Mouse (Mus musculus) left cerebral cortex, postnatal 4 days (tissue): Measurements from ENCODE around the gene Borcs8. TPM values are rescaled to one million over a fixed set of nuclear protein-coding genes. Genes with fewer than 3 reads are reported as not detected.

Experiments
- DNase-seq: peaks from one replicate; pipeline ENCODE4 v3.0.0-alpha.2; 2022
- intact Hi-C: fragments of 180-260 bp; cut with DNase I; formaldehyde crosslinking; loops from one replicate; pipeline ENCODE4 v1.15.1; 2025
- microRNA-seq: library from miRNA; unstranded; fragments of <30 nt; microRNA quantifications from one replicate; pipeline ENCODE4 v1.2.0, GENCODE M21; 2022
- total RNA-seq, 2 experiments: library from RNA; stranded (reverse); gene quantifications; 2 replicates each; pipeline ENCODE4 v1.2.3; 2021

Borcs8 gene
- total RNA-seq, 2 experiments from 2014 or later: 42.2 to 44.7 TPM

DNA sequence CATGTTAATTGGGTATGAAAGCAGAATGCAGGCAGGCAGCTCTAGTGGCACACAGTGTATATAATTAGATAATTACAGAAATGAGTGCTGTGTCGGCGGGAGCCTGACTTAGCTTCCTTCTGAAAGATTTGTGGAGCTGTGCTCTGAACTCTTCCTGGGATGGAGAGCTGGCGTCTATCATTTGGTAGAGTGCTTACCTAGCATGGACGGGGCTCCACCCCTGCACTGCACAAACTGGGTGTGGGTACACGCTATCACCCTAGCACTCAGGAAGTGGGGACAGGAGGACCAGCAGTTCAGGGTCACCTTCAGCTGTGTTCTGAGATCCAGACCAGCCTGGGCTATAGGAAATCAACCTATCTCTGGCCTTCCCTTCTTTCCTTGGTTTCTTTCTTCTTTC is 34.0 kb downstream of the Borcs8 start:
- DNase-seq: no peak
- intact Hi-C loops: no loop called here

DNA sequence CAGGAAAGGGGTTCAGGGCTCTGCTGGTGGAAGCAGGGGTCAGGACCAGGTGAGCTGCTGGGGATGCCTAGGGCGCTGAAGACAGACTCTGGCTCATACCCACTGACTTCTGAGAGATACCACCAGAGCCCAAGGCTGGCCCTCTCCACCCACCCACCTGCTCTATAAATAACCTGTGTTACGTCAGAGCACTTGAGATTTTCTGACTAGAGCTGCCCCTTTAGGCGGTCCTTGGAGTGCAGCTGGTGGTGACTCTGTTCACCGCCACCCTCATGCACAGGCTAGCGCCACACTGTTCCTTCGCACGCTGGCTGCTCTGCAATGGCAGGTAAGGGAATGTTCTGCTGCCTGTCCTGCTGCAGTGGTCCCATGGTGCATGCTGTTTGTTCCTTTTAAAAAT is 34.8 kb downstream of the Borcs8 start:
- intact Hi-C loops: no loop called here
- no peak for DNase-seq

DNA sequence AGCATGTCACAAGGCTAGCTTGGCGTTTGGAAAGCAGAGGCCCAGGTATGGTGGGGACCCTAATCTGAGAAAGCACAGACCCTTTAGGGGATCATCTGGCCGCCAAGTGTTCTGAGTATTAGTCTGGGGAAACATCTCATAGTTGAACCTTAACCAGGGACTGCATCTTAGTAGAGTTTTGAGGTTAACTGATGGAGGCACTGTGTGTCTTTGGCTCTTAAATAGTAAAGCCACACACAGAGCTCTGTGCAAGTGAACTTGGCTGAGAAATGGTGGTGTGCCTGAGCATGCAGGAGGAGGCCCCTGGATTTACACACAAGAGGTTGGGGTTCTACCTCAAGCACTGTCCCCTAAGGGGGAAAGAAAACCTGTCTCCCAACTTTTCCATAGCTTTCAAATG is 38.9 kb downstream of the Borcs8 start:
- intact Hi-C loops: no loop called here
- no peak for DNase-seq

DNA sequence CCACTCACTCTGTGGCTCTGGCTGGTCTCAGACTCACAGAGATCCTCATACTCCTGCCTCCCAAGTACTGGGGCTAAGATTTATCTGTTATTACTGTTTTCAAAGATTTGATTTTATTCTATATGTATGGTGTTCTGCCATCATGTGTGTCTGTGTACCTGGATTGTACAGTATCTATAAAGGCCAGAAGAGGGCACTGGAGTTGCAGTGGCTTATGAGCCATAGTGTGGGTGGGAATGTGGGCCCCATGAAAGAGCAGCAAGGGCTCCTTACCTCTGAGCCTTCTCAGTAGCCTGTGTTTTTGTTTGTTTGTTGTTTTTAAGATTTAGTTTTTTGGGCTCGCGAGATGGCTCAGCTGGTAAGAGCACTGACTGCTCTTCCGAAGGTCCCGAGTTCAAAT is 39.8 kb downstream of the Borcs8 start:
- intact Hi-C loops: no loop called here
- no peak for DNase-seq

DNA sequence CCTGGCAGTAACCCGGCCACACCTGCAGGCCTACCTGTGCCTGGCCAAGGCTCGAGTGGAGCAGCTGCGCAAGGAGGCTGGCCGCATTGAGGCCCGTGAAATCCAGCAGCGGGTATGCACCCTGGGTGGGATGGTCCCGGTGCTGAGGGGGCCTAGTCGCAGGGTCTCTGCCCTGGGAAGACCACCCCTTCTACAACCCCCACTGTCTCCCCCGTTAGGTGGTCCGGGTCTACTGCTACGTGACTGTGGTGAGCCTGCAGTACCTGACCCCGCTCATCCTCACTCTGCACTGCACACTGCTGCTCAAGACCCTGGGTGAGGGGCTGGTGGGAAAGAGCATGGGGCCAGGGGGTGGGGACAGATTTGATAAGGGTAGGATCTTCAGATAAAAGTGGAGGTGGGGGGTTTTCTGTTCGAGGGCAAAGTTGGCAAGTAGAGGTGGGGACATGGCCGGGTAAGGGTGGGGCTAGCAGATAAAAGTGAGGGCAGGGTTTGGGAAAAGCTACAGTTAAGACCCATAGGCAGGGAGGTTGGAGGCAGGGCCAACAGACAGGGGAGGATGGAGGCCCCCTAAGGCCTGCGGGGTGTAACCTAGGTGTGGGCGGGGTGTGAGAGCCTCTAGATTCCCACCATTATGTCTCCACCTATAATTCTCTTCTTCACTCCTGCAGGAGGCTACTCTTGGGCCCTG is 42.1 kb downstream of the Borcs8 start:
- no peak for DNase-seq
- intact Hi-C loops: no loop called here

DNA sequence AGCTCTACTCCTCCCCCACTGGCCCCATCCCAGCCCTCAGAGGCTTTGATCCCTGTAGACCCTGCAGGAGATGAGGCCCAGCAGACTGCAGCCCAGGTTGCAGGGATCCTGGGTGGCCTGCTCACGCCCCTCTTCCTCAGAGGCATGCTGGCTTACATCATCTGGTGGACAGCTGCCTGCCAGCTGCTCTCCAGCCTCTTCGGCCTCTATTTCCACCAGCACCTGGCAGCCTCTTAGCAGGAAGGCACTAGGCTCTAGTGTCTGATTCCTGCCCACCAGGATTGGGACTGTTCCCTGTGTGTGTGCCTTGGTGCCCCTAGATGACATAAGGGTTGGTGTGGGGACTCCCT is 42.6 kb downstream of the Borcs8 start:
- intact Hi-C loops: no loop called here
- no peak for DNase-seq

DNA sequence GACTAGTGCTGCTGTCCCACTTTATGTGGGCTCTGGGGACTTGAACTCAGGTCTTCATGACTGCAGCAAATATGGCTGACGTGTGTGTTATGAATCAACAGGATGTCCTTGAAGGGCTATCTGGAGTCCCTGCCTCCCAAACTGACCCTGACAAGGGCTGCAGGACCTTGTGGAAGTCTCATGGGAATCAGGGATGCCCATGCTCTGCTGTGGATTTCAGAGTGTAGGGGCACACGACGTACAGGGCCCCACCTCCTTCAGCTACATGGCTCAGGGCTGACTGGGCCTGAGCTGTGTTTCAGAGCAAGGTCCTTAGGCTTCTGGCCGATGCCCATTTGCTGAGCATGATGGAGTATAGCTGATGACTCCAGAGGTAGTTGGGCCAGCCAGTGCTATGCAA is 43.9 kb downstream of the Borcs8 start:
- intact Hi-C loops: no loop called here

DNA sequence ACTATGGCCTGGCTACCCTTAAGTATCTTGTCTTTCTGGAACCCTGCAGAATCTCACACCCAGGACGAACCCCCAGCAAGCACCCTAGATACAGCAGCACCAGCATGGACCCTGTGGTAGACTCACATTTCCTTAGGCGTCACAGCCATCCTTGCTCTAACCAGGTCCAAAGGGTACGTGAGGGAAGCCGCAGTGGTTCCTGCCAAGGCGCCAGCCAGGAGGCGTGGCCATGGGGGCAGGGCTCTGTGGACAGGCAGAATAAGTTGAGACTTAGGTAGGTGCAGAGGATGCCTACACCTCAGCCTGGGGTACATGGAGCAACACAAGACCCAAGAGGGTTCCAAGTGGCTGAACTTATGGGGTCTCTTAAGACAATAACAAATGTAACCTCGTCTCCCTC is 49.4 kb downstream of the Borcs8 start:
- no peak for DNase-seq
- intact Hi-C loops: no loop called here

More for the DNA sequence above, 43.9 kb downstream of the Borcs8 start:
- no peak for DNase-seq

DNA sequence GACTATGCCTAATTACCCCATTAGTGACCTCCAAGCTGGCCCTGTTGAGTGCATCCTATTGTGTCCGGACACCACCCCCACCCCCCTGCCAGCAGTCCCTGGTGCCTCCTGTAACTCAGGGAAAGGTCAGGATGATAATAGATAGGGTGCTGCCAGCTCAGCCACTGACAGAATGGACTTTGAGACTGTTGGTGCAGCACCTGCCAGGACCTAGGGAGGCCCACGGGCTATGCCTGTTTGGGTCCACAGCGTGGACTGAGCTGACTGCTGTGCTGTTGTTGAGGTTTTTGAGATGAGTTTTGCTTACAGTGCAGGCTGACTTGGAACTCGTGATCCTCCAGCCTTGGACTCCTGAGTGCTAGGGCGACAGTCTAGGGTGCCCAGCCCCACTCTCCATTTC is 53.9 kb downstream of the Borcs8 start:
- no peak for DNase-seq

DNA sequence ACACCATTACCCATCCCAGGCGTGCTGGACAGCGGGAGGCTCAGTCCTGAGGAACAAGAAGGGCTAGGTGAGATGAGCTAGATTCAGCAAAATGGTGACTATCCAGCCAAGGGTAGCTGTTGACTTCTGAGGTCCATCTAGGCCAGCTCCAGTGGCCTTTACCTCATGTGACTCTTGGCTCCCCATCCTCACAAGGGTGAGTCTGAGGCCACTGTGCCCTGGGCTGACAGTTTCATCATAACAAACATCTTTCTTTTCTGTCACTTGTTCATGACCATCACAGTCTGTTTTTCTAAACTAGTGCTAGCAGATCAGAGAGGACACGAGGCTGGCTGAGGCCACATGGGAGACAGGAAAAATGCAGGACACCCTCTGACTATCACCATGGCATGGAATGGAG is 54.9 kb downstream of the Borcs8 start:
- no peak for DNase-seq
- intact Hi-C loops: no loop called here

More for the DNA sequence above, 53.9 kb downstream of the Borcs8 start:
- intact Hi-C loops: no loop called here

DNA sequence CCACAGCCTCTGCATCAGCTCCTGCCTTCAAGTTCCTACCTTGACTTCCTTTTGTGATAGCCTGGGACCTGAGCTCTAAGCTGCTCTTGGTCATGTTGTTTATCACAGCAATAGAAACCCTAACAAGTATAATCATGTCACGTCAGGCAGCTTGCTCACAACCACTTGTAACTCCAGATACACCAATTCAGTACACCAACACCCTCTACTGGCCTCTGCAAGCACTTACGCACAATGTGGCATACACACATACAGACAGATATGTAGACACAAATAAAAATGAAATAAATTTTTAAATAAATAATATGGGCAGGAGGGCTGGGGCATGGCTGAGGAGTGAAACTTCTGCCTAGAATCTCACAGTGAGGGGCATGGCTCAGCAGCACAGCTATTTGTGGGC is 56.5 kb downstream of the Borcs8 start:
- no peak for DNase-seq
- intact Hi-C loops: no loop called here

Small RNA genes lying within 50 kb of the gene (microRNA-seq; reads per million reads assigned to microRNA genes)
- 13.9 reads per million, percentile 31 among the genes with 10 or more reads in this experiment for gene Mir7066

Other genes starting within 250 kb of the Borcs8 start
- gene Tssk6, start 237.3 kb upstream of the Borcs8 start, total RNA-seq: not detected
- 10 to 100 TPM; 79.0 to 86.6 TPM for gene Ndufa13, start 236.9 kb upstream of the Borcs8 start, total RNA-seq
- 10 to 100 TPM in 1 of 2 experiments, 1 to 10 TPM in 1; 9.5 to 10.4 TPM for gene Yjefn3, start 236.8 kb upstream of the Borcs8 start, total RNA-seq
- 10 to 100 TPM; 41.9 to 44.8 TPM for gene Gatad2a, start 143.1 kb upstream of the Borcs8 start, total RNA-seq
- gene Mau2, start 96.8 kb upstream of the Borcs8 start, total RNA-seq: 10 to 100 TPM; 87.6 to 88.9 TPM
- gene Sugp1, start 96.7 kb upstream of the Borcs8 start, total RNA-seq: 10 to 100 TPM; 48.5 to 52.6 TPM
- gene Tm6sf2, start 66.6 kb upstream of the Borcs8 start, total RNA-seq: 1 to 10 TPM; 1.0 to 1.6 TPM
- 1 to 10 TPM; 1.4 to 1.5 TPM for gene Hapln4, start 56.0 kb upstream of the Borcs8 start, total RNA-seq
- 100 to 1,000 TPM; 511 to 532 TPM for gene Ncan, start 18.6 kb upstream of the Borcs8 start, total RNA-seq
- 10 to 100 TPM; 33.0 to 34.5 TPM for gene Nr2c2ap, start 8.2 kb upstream of the Borcs8 start, total RNA-seq
- 10 to 100 TPM; 11.7 to 14.6 TPM for gene Rfxank, start 345 bp upstream of the Borcs8 start, total RNA-seq
- gene Mef2b, start 212 bp downstream of the Borcs8 start, total RNA-seq: under 1 TPM; 0.72 to 0.94 TPM
- gene Tmem161a, start 32.9 kb downstream of the Borcs8 start, total RNA-seq: 10 to 100 TPM; 48.3 to 56.0 TPM
- gene Slc25a42, start 72.8 kb downstream of the Borcs8 start, total RNA-seq: 10 to 100 TPM; 20.7 to 24.9 TPM
- gene Sugp2, start 94.7 kb downstream of the Borcs8 start, total RNA-seq: 100 to 1,000 TPM; 160 to 169 TPM
- gene Armc6, start 95.0 kb downstream of the Borcs8 start, total RNA-seq: 100 to 1,000 TPM; 111 to 122 TPM
- gene Homer3, start 143.3 kb downstream of the Borcs8 start, total RNA-seq: 10 to 100 TPM; 20.0 to 22.3 TPM
- gene Ddx49, start 163.0 kb downstream of the Borcs8 start, total RNA-seq: 10 to 100 TPM; 65.7 to 69.9 TPM
- 100 to 1,000 TPM; 110 to 113 TPM for gene Cope, start 163.0 kb downstream of the Borcs8 start, total RNA-seq
- 10 to 100 TPM; 61.6 to 67.6 TPM for gene Cers1, start 176.3 kb downstream of the Borcs8 start, total RNA-seq
- gene Gdf1, start 190.3 kb downstream of the Borcs8 start, total RNA-seq: 1 to 10 TPM; 6.8 to 7.9 TPM
- gene Upf1, start 213.8 kb downstream of the Borcs8 start, total RNA-seq: 10 to 100 TPM; 54.9 to 55.3 TPM
- under 1 TPM in 1 of 2 experiments, not detected in 1; 0.20 TPM for gene Comp, start 234.1 kb downstream of the Borcs8 start, total RNA-seq